26 mouse cellular contexts compared by ENCODE assay signal in genomic region chr5:44252395-44252794, GRCm38 (mm10).
"Had no signal": no experiment of that assay in that cellular context is flagged by ENCODE, and none has a peak within 500 bp of the region (broad histone marks: within the 10 kb centered on the region; RNA-seq: fewer than 3 reads in every experiment).

No protein-coding gene starts in this region.

- H3K9ac ChIP-seq: forebrain, postnatal 0 days; heart, embryonic 13.5 days; heart, embryonic 15.5 days; hindbrain, embryonic 12.5 days; hindbrain, embryonic 14.5 days; intestine, embryonic 15.5 days; limb, embryonic 12.5 days; liver, embryonic 13.5 days; liver, embryonic 15.5 days had no signal

- H3K4me1 ChIP-seq: heart, embryonic 13.5 days; heart, embryonic 15.5 days; hindbrain, embryonic 12.5 days; intestine, embryonic 15.5 days; limb, embryonic 12.5 days; liver, embryonic 13.5 days had no signal

- DNase-seq: forebrain, postnatal 0 days; gastrocnemius, adult 2 months; gastrocnemius, postnatal 10 days; gastrocnemius, postnatal 25 days; heart, adult 18-20 months; heart, postnatal 4 days; kidney, adult 18-20 months; kidney, adult 8-10 months; kidney, postnatal 10 days; kidney, postnatal 25 days; kidney, postnatal 4 days; left cerebral cortex, postnatal 4 days; liver, embryonic 13.5 days had no signal

- H3K9me3 ChIP-seq: heart, embryonic 15.5 days; hindbrain, embryonic 10.5 days; hindbrain, embryonic 12.5 days; intestine, embryonic 15.5 days; liver, embryonic 13.5 days; liver, embryonic 15.5 days had no signal

- H3K36me3 ChIP-seq: heart, embryonic 13.5 days; heart, embryonic 15.5 days; hindbrain, embryonic 10.5 days; hindbrain, embryonic 12.5 days; intestine, embryonic 15.5 days; limb, embryonic 12.5 days; liver, embryonic 13.5 days; liver, embryonic 15.5 days had no signal

- H3K27me3 ChIP-seq: heart, embryonic 13.5 days; heart, embryonic 15.5 days; hindbrain, embryonic 12.5 days; intestine, embryonic 15.5 days; limb, embryonic 12.5 days; liver, embryonic 13.5 days; liver, embryonic 15.5 days had no signal

- ATAC-seq: forebrain, postnatal 0 days; hindbrain, embryonic 16.5 days; inflammation-experienced regulatory T-cells, adult 6 months; intestine, embryonic 15.5 days; intestine, postnatal 0 days had no signal

- H3K4me2 ChIP-seq: heart, embryonic 11.5 days; heart, embryonic 13.5 days; heart, embryonic 15.5 days; hindbrain, embryonic 12.5 days; hindbrain, embryonic 14.5 days; intestine, embryonic 15.5 days; limb, embryonic 12.5 days; liver, embryonic 13.5 days; liver, embryonic 15.5 days had no signal

- H3K4me3 ChIP-seq: gastrocnemius, adult 2 months; heart, embryonic 13.5 days; heart, embryonic 15.5 days; hindbrain, embryonic 10.5 days; hindbrain, embryonic 12.5 days; intestine, embryonic 15.5 days; layer of hippocampus, adult 2 months; limb, embryonic 12.5 days; liver, embryonic 13.5 days; liver, embryonic 15.5 days had no signal

- H3K27ac ChIP-seq: gastrocnemius, adult 2 months; heart, embryonic 13.5 days; heart, embryonic 15.5 days; hindbrain, embryonic 10.5 days; hindbrain, embryonic 12.5 days; hindbrain, embryonic 14.5 days; intestine, embryonic 15.5 days; layer of hippocampus, adult 2 months; limb, embryonic 12.5 days; liver, embryonic 13.5 days; liver, embryonic 15.5 days had no signal
